28 mouse cellular contexts compared by ENCODE assay signal in the genomic region with DNA sequence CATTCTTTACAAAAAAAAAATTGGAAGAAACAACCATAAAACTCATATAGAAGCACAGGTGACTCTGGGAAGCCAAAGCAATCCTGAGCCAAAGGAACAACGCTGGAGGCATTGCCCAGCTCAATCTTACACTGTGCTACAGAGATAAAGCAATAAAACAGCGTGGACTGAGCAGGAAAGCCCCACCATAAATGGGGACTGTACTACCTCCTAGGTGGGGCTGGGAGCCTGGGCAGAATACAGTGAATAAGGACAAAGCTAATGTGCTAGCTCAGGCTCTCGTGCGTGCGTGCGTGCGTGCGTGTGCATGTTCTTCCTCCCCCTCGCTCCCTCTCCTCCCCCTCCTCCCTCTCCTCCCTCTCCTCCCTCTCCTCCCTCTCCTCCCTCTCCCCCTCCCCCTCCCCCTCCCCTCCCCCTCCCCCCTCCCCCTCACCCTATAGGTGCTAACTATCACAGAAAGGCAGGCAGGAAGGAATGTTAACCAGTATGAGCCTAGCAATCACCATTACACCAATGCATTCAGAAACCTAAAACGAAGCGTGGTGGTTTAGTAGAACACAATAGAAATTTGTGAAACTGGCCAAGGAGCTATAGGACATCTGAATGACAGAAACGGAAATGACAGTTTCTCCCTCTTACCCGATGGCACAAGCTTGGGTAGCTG.
A peak's percentile ranks its signal among the peaks of the same experiment; 100 is the strongest.
DNase-seq lines count a peak whose midpoint lies in the region; ATAC-seq and TF ChIP-seq lines count a peak whose summit lies in the region.
"Had no signal": no experiment of that assay in that cellular context is flagged by ENCODE, and none has a peak within 500 bp of the region (broad histone marks: within the 10 kb centered on the region; RNA-seq: fewer than 3 reads in every experiment).

No protein-coding gene starts in this region.

- no peak for DNase-seq in liver
- DNase-seq in B cell, adult 2 months: no peak
- DNase-seq: adrenal gland, adult 8-10 months; cerebellum, adult 11-12 months; cerebellum, postnatal 25 days; embryo, embryonic 11 days; gastrocnemius, postnatal 10 days; kidney, adult 8-10 months; kidney, postnatal 25 days; layer of hippocampus, postnatal 36 days; lung, postnatal 4 days; right cerebral cortex, postnatal 14 days had no signal

- no peaks in the 10 kb centered on the region for H3K36me3 ChIP-seq in liver, embryonic 12.5 days
- H3K36me3 ChIP-seq in intestine, postnatal 0 days (ENCODE audit: control insufficient read depth, insufficient read depth): no peaks in the 10 kb centered on the region
- H3K36me3 ChIP-seq in small intestine, adult 2 months (ENCODE audit: control insufficient read depth, insufficient read depth, low read length): no peaks in the 10 kb centered on the region
- H3K36me3 ChIP-seq: forebrain, embryonic 15.5 days; G1E; hindbrain, embryonic 12.5 days; limb, embryonic 12.5 days; liver, embryonic 15.5 days; midbrain, embryonic 10.5 days had no signal

- no peak for TF ChIP-seq POLR2A in small intestine, adult 2 months (IDR thresholded peaks at IDR 0.05; ENCODE audit: low read depth, low read length)

- TF ChIP-seq CTCF in intestine, postnatal 0 days (IDR thresholded peaks at IDR 0.05; ENCODE audit: low read depth): no peak
- no peak for TF ChIP-seq CTCF in small intestine, adult 2 months (IDR thresholded peaks at IDR 0.05; ENCODE audit: extremely low read depth, insufficient read length, insufficient replicate concordance, low read depth, low read length)

- ATAC-seq in liver, embryonic 12.5 days: peak; percentile 44; the same call in 1 of the 2 replicates
- 0 out of 2 replicates have a peak, but pooled peaks have one; percentile 5 for ATAC-seq in common myeloid progenitor, adult 5-6 weeks (replicated peaks; ENCODE audit: low read depth, poor library complexity, severe bottlenecking)
- peak; percentile 96 for ATAC-seq in intestine, postnatal 0 days
- no peak for ATAC-seq in erythroblast, adult 5-6 weeks (replicated peaks; ENCODE audit: low FRiP score, poor library complexity, severe bottlenecking)
- ATAC-seq: activated CD4-positive, CD25-positive, alpha-beta regulatory T cell, adult 4 months; forebrain, embryonic 15.5 days; midbrain, embryonic 16.5 days; Patski had no signal

- 39% methylated on average over 13 of the region's 13 CpGs for WGBS in liver, embryonic 12.5 days (ENCODE audit: insufficient replicate concordance)
- 36% methylated on average over 13 of the region's 13 CpGs for WGBS in intestine, postnatal 0 days
- WGBS in small intestine, adult 2 months: 30% methylated on average over 13 of the region's 13 CpGs

- H3K4me2 ChIP-seq in liver, embryonic 12.5 days: peak overlapping the region; percentile 43; the same call in 1 of the 2 replicates
- H3K4me2 ChIP-seq in intestine, postnatal 0 days (replicated peaks; ENCODE audit: low read depth): peak overlapping the region; percentile 28
- H3K4me2 ChIP-seq: forebrain, embryonic 15.5 days; hindbrain, embryonic 12.5 days; limb, embryonic 12.5 days; liver, embryonic 15.5 days had no signal

- no peak overlapping the region for H3K4me3 ChIP-seq in liver, embryonic 12.5 days
- no peak overlapping the region for H3K4me3 ChIP-seq in intestine, postnatal 0 days (ENCODE audit: low read depth, low read length)
- peak overlapping the region; percentile 0; the same call in 1 of the 2 replicates for H3K4me3 ChIP-seq in small intestine, adult 2 months (ENCODE audit: low read depth, low read length)
- H3K4me3 ChIP-seq: forebrain, embryonic 15.5 days; hindbrain, embryonic 12.5 days; limb, embryonic 12.5 days; liver, embryonic 15.5 days; midbrain, embryonic 10.5 days; myocyte had no signal

- 0 out of 2 replicates have a peak, but pooled peaks cover 4% of the 10 kb centered on the region for H3K4me1 ChIP-seq in liver, embryonic 12.5 days
- H3K4me1 ChIP-seq in intestine, postnatal 0 days (replicated peaks; ENCODE audit: control insufficient read depth, insufficient read depth, low read length): no peaks in the 10 kb centered on the region; the same call in 1 of the 2 replicates
- H3K4me1 ChIP-seq in small intestine, adult 2 months (ENCODE audit: control insufficient read depth, insufficient read depth, insufficient read length, low read length): peaks cover 4% of the 10 kb centered on the region; the same call in 1 of the 2 replicates
- H3K4me1 ChIP-seq: forebrain, embryonic 15.5 days; hindbrain, embryonic 12.5 days; limb, embryonic 12.5 days; liver, embryonic 15.5 days; midbrain, embryonic 10.5 days had no signal

- H3K27me3 ChIP-seq in liver, embryonic 12.5 days (replicated peaks): no peaks in the 10 kb centered on the region
- H3K27me3 ChIP-seq in intestine, postnatal 0 days (replicated peaks; ENCODE audit: control insufficient read depth, insufficient read depth, low read length): no peaks in the 10 kb centered on the region
- no peaks in the 10 kb centered on the region for H3K27me3 ChIP-seq in small intestine, adult 2 months (ENCODE audit: control insufficient read depth, insufficient read depth, low read length)
- H3K27me3 ChIP-seq: CH12.LX; forebrain, embryonic 15.5 days; hindbrain, embryonic 12.5 days; limb, embryonic 12.5 days; liver, embryonic 15.5 days had no signal

- no peaks in the 10 kb centered on the region for H3K9me3 ChIP-seq in liver, embryonic 12.5 days (replicated peaks)
- H3K9me3 ChIP-seq in intestine, postnatal 0 days (ENCODE audit: control insufficient read depth): no peaks in the 10 kb centered on the region
- H3K9me3 ChIP-seq: forebrain, embryonic 15.5 days; G1E; hindbrain, embryonic 12.5 days; limb, embryonic 12.5 days; liver, embryonic 15.5 days; midbrain, embryonic 10.5 days had no signal

- no peak overlapping the region for H3K9ac ChIP-seq in liver, embryonic 12.5 days
- H3K9ac ChIP-seq in intestine, postnatal 0 days (ENCODE audit: low read depth, low read length): no peak overlapping the region
- H3K9ac ChIP-seq: forebrain, embryonic 15.5 days; hindbrain, embryonic 12.5 days; limb, embryonic 12.5 days; liver, embryonic 15.5 days had no signal

- no peak overlapping the region for H3K27ac ChIP-seq in liver, embryonic 12.5 days
- H3K27ac ChIP-seq in intestine, postnatal 0 days (ENCODE audit: low read depth, low read length): peak overlapping the region; percentile 91; the same call in 1 of the 2 replicates
- no peak overlapping the region for H3K27ac ChIP-seq in small intestine, adult 2 months (ENCODE audit: insufficient read depth, low read depth, low read length)
- H3K27ac ChIP-seq: forebrain, embryonic 15.5 days; hindbrain, embryonic 12.5 days; limb, embryonic 12.5 days; liver, embryonic 15.5 days; midbrain, embryonic 10.5 days had no signal
